Mouse (Mus musculus) gastrocnemius, adult 2 months (tissue): ENCODE data around the gene Grid1. TPM values are rescaled to one million over a fixed set of nuclear protein-coding genes. Genes with fewer than 3 reads are reported as not detected.

Experiments used
- DNase-seq: peaks from one replicate; pipeline ENCODE4 v3.0.0; 2022
- H3K27ac ChIP-seq: fragments of 200-600 bp; 2 replicates; pipeline ENCODE4 v1.8.1; 2022; ENCODE audit warnings: mild to moderate bottlenecking
- H3K4me3 ChIP-seq: fragments of 200-600 bp; 2 replicates; pipeline ENCODE4 v1.8.1; 2022; ENCODE audit warnings: mild to moderate bottlenecking, moderate library complexity
- CTCF ChIP-seq: fragments of 200-600 bp; IDR thresholded peaks from 2 replicates; pipeline ENCODE4 v1.8.1; 2022; ENCODE audit warnings: antibody characterized with exemption, mild to moderate bottlenecking, moderate library complexity
- intact Hi-C: fragments of 180-260 bp; cut with DNase I; formaldehyde crosslinking; loops from one replicate; pipeline ENCODE4 v1.15.1; 2025
- total RNA-seq, 2 experiments: library from RNA; stranded (reverse); gene quantifications; 2 replicates each; pipeline ENCODE4 v1.2.3; 2021

The Grid1 gene
- total RNA-seq, 2 experiments from 2014 or later = not detected

DNA sequence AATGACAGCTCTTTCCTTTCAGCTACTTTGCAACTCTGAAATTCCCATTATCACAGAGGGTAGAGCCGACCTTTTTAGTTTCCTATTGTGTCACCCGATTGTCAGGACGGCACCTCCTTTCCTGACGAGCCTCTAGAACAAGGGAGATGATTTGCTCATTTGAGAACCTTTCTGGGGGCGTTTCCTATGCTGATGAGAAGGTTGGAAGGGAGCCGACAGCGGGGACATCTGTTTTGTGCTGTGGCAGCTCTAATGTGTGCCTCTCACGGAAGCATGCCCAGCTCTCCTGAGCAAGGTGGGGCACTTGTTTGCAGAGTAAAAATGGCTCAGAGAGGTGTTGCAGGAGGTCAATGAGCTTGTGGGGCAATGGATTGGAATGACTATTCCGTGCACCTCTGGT, 189.2 kb downstream of the Grid1 start:
- intact Hi-C loops = no loop called here
- Histone ChIP-seq H3K27ac (no peak overlapping the region), H3K4me3 (no peak overlapping the region)
- TF ChIP-seq CTCF = no peak
- no peak for DNase-seq

GRCm38 (mm10) chr14:35026686-35027085, 206.8 kb downstream of the Grid1 start:
- H3K27ac ChIP-seq = no peak overlapping the region
- no peak for DNase-seq
- intact Hi-C loops = no loop called here
- TF ChIP-seq CTCF = no peak
- no peak overlapping the region for H3K4me3 ChIP-seq

- DNase-seq = no peak
- Histone ChIP-seq H3K4me3 (no peak overlapping the region), H3K27ac (no peak overlapping the region)
- no peak for TF ChIP-seq CTCF
- intact Hi-C loops = no loop called here
These were observed 207.7 kb downstream of the Grid1 start for GRCm38 (mm10) chr14:35027501-35028140.

DNA sequence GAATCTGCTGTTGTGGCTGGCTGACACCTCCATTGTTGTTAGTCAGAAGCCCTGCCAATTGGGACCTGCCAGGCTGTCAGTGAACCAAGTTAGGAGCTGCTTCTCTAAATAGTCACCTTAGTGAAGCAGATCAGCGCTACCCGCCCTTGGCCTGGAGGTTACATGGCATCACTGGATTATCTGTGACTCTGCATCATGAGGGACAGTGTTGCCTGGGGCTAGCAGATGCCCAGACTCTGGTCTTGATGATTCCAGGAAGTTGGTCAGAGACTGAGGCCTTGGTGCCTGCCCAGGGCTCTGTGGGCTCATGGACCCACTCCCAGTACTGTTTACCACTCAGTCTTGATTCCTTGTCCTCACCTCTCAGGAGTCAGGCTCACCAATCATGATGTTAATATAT, 209.7 kb downstream of the Grid1 start:
- DNase-seq = no peak
- H3K4me3 ChIP-seq = no peak overlapping the region
- intact Hi-C loops = no loop called here
- H3K27ac ChIP-seq = no peak overlapping the region
- TF ChIP-seq CTCF = no peak

DNA sequence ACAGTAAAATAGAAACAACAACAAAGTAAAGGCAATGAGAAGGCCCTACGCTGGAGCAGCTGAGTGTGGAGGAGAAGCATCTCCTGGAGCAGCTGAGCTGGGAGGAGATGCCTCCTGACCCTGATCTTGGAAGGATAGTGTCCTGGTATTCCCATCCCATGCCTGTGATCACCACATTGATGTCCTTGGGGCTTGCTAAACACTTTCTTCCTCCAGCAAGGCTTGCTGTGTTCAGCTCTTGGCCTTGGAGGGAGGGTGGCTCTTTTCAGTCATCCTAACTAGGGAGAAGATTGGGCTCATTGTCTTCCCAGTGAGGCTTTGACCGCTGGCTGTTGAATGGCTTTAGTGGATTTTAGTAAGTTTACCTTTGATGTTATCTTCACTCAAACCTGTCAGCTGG, 210.4 kb downstream of the Grid1 start:
- TF ChIP-seq CTCF = no peak
- Histone ChIP-seq H3K4me3 (no peak overlapping the region), H3K27ac (no peak overlapping the region)
- no peak for DNase-seq
- intact Hi-C loops = no loop called here

- Histone ChIP-seq H3K4me3 (no peak overlapping the region), H3K27ac (no peak overlapping the region)
- TF ChIP-seq CTCF = no peak
- intact Hi-C loops = no loop called here
- DNase-seq = no peak
These were observed 212.4 kb downstream of the Grid1 start for GRCm38 (mm10) chr14:35032283-35032682.

- intact Hi-C loops = no loop called here
- H3K4me3 ChIP-seq = no peak overlapping the region
- TF ChIP-seq CTCF = no peak
These were observed 224.4 kb downstream of the Grid1 start for GRCm38 (mm10) chr14:35044268-35044667.

GRCm38 (mm10) chr14:35044918-35045698, 225.2 kb downstream of the Grid1 start:
- H3K4me3 ChIP-seq = no peak overlapping the region
- DNase-seq = no peak
- H3K27ac ChIP-seq = no peak overlapping the region
- intact Hi-C loops = no loop called here
- no peak for TF ChIP-seq CTCF

More at GRCm38 (mm10) chr14:35044268-35044667, 224.4 kb downstream of the Grid1 start:
- no peak for DNase-seq
- no peak overlapping the region for H3K27ac ChIP-seq

GRCm38 (mm10) chr14:35049231-35049630, 229.3 kb downstream of the Grid1 start:
- intact Hi-C loops = no loop called here
- DNase-seq = no peak
- no peak for TF ChIP-seq CTCF
- Histone ChIP-seq H3K27ac (no peak overlapping the region), H3K4me3 (no peak overlapping the region)

DNA sequence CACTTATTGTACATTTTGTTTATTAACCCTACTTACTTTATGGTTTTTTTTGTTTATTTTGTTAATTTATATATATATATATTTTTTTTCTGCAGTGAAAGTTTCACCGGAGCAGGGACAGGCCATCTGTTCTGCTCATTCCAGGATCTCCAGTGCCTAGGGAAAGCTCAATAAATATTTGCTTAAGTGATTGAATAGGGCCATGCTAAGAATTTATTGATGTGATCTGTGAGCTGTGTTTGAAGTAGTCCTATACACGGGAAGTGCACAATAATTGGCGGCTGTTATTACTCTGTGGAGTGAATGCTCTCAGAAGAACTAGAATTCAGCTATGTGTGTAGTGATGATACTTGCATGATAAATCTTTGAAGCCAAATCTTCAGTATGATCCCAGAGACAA, 234.2 kb downstream of the Grid1 start:
- intact Hi-C loops = no loop called here
- TF ChIP-seq CTCF = no peak
- no peak for DNase-seq
- H3K27ac ChIP-seq = no peak overlapping the region
- H3K4me3 ChIP-seq = no peak overlapping the region

DNA sequence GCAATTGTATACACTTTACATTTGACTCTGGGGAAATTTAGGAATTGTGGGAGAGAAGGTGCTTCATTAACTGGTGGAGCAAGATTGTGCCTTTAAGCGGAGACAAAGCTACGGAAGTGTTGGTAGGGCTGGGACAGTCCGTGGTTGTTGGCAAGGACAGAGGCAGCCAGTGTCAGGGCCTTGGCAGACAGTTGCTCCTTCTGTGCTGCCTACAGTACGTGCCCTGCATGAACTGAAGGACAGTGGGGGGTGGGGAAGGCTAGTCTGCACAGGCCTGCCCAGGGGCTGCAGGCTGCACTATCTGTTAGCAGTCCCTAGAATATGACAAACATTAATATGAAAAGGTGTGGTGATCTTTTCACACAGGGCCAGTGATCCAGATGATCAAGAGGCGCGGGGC, 254.7 kb downstream of the Grid1 start:
- intact Hi-C loops = no loop called here
- DNase-seq = no peak
- no peak for TF ChIP-seq CTCF
- no peak overlapping the region for H3K4me3 ChIP-seq
- H3K27ac ChIP-seq = no peak overlapping the region

DNA sequence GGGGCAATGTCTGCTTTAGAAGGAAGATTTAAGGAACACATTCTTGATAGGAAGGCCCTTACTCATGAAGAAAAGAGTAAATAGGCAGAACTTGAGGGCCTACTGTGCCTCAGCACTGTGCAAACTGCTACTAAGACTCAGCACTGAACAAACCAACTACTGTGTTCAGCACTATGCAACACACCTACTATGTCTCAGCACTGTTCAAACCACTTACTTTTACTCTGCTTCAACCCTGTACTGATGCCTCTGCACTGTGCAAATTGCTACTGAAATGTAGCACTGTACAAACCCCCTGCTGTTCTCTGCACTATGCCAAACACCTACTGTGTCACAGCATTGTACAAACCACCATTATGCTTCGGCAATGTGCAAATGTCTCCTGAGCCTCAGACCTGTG, 260.0 kb downstream of the Grid1 start:
- DNase-seq = no peak
- Histone ChIP-seq H3K27ac (no peak overlapping the region), H3K4me3 (no peak overlapping the region)
- intact Hi-C loops = no loop called here
- no peak for TF ChIP-seq CTCF

DNA sequence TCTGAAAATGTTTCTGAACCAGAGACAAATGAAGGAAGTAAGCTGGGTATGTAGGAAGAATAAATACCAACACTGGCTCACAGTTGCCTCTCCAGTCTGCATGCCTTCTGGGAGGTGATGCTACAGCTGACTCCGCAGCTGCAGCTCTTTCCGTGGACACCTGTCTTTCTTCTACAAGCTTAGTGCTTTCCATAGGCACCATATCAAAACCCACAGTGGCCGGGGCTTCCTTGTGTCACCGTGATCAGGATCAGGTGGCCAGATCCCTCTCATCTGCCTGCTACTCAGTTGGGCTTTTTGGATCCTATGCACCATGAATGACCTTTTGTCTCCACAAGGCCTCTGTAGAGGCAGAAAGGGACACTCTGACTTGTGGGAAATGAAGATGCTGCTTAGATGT, 272.7 kb downstream of the Grid1 start:
- no peak for TF ChIP-seq CTCF
- intact Hi-C loops = no loop called here

More for the DNA sequence above, 272.7 kb downstream of the Grid1 start:
- DNase-seq = no peak
- Histone ChIP-seq H3K27ac (no peak overlapping the region), H3K4me3 (no peak overlapping the region)
